Mouse (Mus musculus): ENCODE measurements around the gene Ankrd52. TPM values are rescaled to one million over a fixed set of nuclear protein-coding genes. Genes with fewer than 3 reads are reported as not detected.

Gene Ankrd52
- total and polyA plus RNA-seq, 3 experiments = 4.3 to 51.0 (median 15.3) TPM

DNA sequence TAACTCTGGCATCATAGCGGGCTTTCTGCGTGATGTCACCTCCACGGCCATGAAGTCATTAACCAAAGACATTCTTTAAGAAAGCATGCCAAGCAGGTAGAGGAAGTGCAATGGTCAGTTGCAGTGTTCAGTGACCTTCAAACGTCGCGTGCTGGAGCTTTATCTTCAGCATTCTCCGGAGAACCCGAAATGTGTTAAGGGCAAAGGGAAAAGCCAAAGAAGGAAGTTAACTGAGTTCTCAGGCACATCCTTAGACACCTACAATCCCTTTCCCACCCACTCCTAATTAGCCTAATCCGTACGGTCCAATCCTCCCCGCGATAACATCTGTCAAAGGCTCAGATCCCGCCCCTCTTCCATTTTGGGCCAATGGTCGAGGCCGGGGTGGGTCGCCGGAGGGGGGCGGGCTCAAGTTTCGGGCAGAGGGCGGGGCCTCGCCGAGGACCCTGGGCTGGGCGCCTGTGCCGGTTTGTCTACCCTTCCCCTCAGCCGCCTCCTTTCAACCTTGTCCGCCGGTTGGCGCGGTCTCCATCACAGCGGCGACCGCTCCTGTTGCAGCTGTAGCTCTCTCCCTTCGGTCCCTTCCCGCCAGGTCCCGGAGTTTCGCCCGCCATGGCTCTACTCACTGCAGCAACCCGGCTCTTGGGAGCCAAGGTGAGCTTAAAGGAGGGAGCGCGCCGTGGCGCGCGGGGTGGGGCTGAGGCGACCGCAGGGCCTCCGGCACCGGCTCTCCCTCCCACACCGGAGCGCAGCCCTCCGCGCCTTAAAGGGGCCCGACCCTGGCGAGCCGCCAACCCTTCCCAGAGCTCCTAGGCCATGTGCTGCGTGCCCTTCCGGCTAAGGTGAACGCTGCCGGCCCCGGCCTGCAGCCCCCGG, 39.4 kb upstream of the Ankrd52 start, which contains the start of gene Cs (continued):
- TF ChIP-seq NELFE (IDR thresholded peaks at IDR 0.05; ENCODE audit: low read depth, low read length) (peak; percentile 69), MAZ (IDR thresholded peaks at IDR 0.05; ENCODE audit: low read depth, low read length) (no peak), UBTF (IDR thresholded peaks at IDR 0.05; ENCODE audit: low read depth, low read length) (no peak), CHD2 (IDR thresholded peaks at IDR 0.05; ENCODE audit: low read length) (no peak), HCFC1 (IDR thresholded peaks at IDR 0.05; ENCODE audit: low read depth, low read length) (peak; percentile 77), CTCF (conservative IDR thresholded peaks at IDR 0.05 in 1 of 2, IDR thresholded peaks at IDR 0.05 in 1 of 2; ENCODE audit: low read depth in 2 of 2, low read length in 2 of 2) (no peak), POLR2A (IDR thresholded peaks at IDR 0.05; ENCODE audit: low read depth, low read length) (peak; percentile 88), KAT2A (IDR thresholded peaks at IDR 0.05; ENCODE audit: insufficient replicate concordance, low read length) (no peak), SIN3A (IDR thresholded peaks at IDR 0.05; ENCODE audit: low read length) (no peak; the same call in none of the 2 replicates), ZC3H11A (IDR thresholded peaks at IDR 0.05; ENCODE audit: low read depth, low read length) (no peak), EP300 (IDR thresholded peaks at IDR 0.05; ENCODE audit: low read length) (no peak), POLR2AphosphoS2 (IDR thresholded peaks at IDR 0.05; ENCODE audit: low read depth, low read length) (0 out of 2 replicates have a peak, but pooled peaks have one; percentile 42), MYC (IDR thresholded peaks at IDR 0.05; ENCODE audit: low read depth, low read length) (peak; percentile 83), ZKSCAN1 (IDR thresholded peaks at IDR 0.05; ENCODE audit: borderline replicate concordance, low read depth, low read length) (no peak), PAX5 (IDR thresholded peaks at IDR 0.05; ENCODE audit: low read length) (no peak), E2F4 (IDR thresholded peaks at IDR 0.05; ENCODE audit: insufficient replicate concordance, low read depth, low read length) (no peak), MAX (IDR thresholded peaks at IDR 0.05; ENCODE audit: low read length) (peak; percentile 97), GABPA (IDR thresholded peaks at IDR 0.05; ENCODE audit: insufficient replicate concordance, low read depth, low read length) (peak; percentile 54; the same call in 1 of the 2 replicates), USF2 (conservative IDR thresholded peaks at IDR 0.05; ENCODE audit: low read depth, low read length) (no peak), JUN (IDR thresholded peaks at IDR 0.05; ENCODE audit: insufficient read depth, low read depth, low read length) (no peak)

DNA sequence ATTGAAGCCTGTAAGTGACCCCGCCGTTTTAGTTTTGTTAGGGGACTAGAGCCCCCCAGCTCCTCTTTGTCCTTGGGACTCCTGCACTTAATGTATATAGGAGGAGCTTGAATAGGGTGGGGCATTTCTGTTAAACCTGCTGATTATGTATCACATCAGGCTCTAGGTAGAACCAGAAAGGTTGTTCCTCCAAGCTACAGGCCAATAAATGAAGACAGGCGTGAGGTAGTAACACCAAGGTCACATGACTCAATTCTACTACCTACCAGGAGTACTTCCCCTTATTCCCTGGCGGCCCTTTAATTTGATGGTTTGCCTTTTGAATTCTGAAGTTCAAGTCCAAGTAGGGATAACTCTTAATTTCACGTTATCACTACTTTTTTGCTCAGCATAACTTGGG, 38.5 kb upstream of the Ankrd52 start:
- dilution Hi-C loops (cut with MboI; ENCODE audit: extremely low pct_ligation_motif_present, extremely low pct_unique_long_range_greater_than_20kb, low sequenced_read_pairs) = no loop called here

More for the DNA sequence above, 38.5 kb upstream of the Ankrd52 start:
- peak; percentile 66 for DNase-seq (ENCODE audit: extremely low read depth)
- TF ChIP-seq E2F4 (IDR thresholded peaks at IDR 0.05; ENCODE audit: insufficient replicate concordance, low read depth, low read length) (no peak), KAT2A (IDR thresholded peaks at IDR 0.05; ENCODE audit: insufficient replicate concordance, low read length) (no peak), RCOR1 (conservative IDR thresholded peaks at IDR 0.05; ENCODE audit: low read depth, low read length) (no peak), EP300 (IDR thresholded peaks at IDR 0.05; ENCODE audit: low read length) (no peak), MAZ (IDR thresholded peaks at IDR 0.05; ENCODE audit: low read depth, low read length) (no peak), UBTF (IDR thresholded peaks at IDR 0.05; ENCODE audit: low read depth, low read length) (no peak), MAFK (IDR thresholded peaks at IDR 0.05; ENCODE audit: insufficient replicate concordance, low read length) (no peak), USF1 (IDR thresholded peaks at IDR 0.05; ENCODE audit: low read depth, low read length) (peak; percentile 81), SIN3A (IDR thresholded peaks at IDR 0.05; ENCODE audit: low read length) (no peak; the same call in 1 of the 2 replicates), USF2 (conservative IDR thresholded peaks at IDR 0.05; ENCODE audit: low read depth, low read length) (peak; percentile 82), NRF1 (IDR thresholded peaks at IDR 0.05; ENCODE audit: low read depth, low read length) (no peak), ELF1 (IDR thresholded peaks at IDR 0.05; ENCODE audit: low read depth, low read length) (no peak), PAX5 (IDR thresholded peaks at IDR 0.05; ENCODE audit: low read length) (no peak), MXI1 (IDR thresholded peaks at IDR 0.05; ENCODE audit: low read depth, low read length) (no peak), BHLHE40 (IDR thresholded peaks at IDR 0.05; ENCODE audit: low read depth, low read length) (peak; percentile 73), TBP (conservative IDR thresholded peaks at IDR 0.05; ENCODE audit: low read depth, low read length) (0 out of 2 replicates have a peak, but pooled peaks have one; percentile 23), GABPA (IDR thresholded peaks at IDR 0.05; ENCODE audit: insufficient replicate concordance, low read depth, low read length) (no peak), NELFE (IDR thresholded peaks at IDR 0.05; ENCODE audit: low read depth, low read length) (no peak), MAX (IDR thresholded peaks at IDR 0.05; ENCODE audit: low read length) (peak; percentile 22; the same call in 1 of the 2 replicates), POLR2AphosphoS2 (IDR thresholded peaks at IDR 0.05; ENCODE audit: low read depth, low read length) (no peak), JUND (conservative IDR thresholded peaks at IDR 0.05; ENCODE audit: low read depth, low read length) (no peak), TCF12 (IDR thresholded peaks at IDR 0.05; ENCODE audit: low read depth, low read length) (no peak)
- peak overlapping the region; percentile 87 for H3K9ac ChIP-seq (ENCODE audit: insufficient read depth, low read depth)
- H3K27me3 ChIP-seq (replicated peaks) = no peaks in the 10 kb centered on the region
- H3K79me2 ChIP-seq (replicated peaks; ENCODE audit: control insufficient read depth, extremely low read depth, insufficient read depth, poor library complexity, severe bottlenecking) = peaks cover 54% of the 10 kb centered on the region
- H3K4me1 ChIP-seq (ENCODE audit: control insufficient read depth in 1 of 2, insufficient read depth in 2 of 2) = peaks cover 10 to 50% of the 10 kb centered on the region in 2 experiments
- H3K9me3 ChIP-seq (replicated peaks; ENCODE audit: low read length) = no peaks in the 10 kb centered on the region
- H3K27ac ChIP-seq (ENCODE audit: insufficient read depth, low read depth) = peak overlapping the region; percentile 66; the same call in 1 of the 2 replicates
- in situ Hi-C loops (cut with MboI; ENCODE audit: low pct_ligation_motif_present, low pct_unique_long_range_greater_than_20kb, low sequenced_read_pairs) = no loop called here
- H3K4me3 ChIP-seq (replicated peaks in 1 of 3; ENCODE audit: low read depth in 2 of 3, low read length in 2 of 3, poor library complexity in 1 of 3) = peak overlapping the region; percentile 76 to 94 (median 85)
- H3K4me2 ChIP-seq (ENCODE audit: insufficient read depth, low read depth, poor library complexity, severe bottlenecking) = peak overlapping the region; percentile 100
- peaks cover 3 to 25% of the 10 kb centered on the region in 2 experiments for H3K36me3 ChIP-seq (replicated peaks in 1 of 2; ENCODE audit: control insufficient read depth in 1 of 2, insufficient read depth in 1 of 2, low read length in 1 of 2)
